Mouse (Mus musculus) brain, embryonic 14.5 days (tissue): ENCODE results near the gene Hspbap1.

ENCODE experiments used
- CTCF ChIP-seq: fragments of 200-500 bp; IDR thresholded peaks from 2 replicates; pipeline ENCODE4 v1.5.1; 2012; ENCODE audit warnings: inconsistent platforms, mild to moderate bottlenecking, moderate library complexity, borderline replicate concordance; ENCODE audit not compliant: insufficient read depth, insufficient read length; ENCODE audit errors: extremely low read depth
- POLR2A ChIP-seq: fragments of 200-500 bp; IDR thresholded peaks from 2 replicates; pipeline ENCODE4 v1.6.1; 2012; ENCODE audit warnings: mild to moderate bottlenecking, inconsistent platforms, borderline replicate concordance; ENCODE audit not compliant: poor library complexity, insufficient read depth, insufficient read length, severe bottlenecking; ENCODE audit errors: extremely low read depth

DNA sequence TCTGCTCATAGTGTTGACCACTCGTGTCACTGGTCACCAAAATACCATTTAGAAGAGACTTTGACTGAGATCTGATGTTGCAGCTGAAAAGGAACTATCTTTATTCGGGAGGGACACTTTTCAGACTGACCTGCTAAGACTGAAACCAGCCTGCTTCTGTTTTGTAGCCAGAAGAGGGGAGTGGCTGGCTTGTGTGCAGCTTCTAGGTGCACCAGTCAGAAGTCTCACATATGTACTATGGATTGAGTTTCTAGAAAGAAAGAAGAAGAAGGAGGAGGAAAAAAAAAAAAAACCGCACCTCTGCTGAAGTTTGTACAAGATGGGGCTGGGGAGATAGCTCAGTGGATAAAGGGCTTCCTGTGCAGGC, 13.0 kb downstream of the Hspbap1 start:
- no peak for TF ChIP-seq POLR2A
- TF ChIP-seq CTCF: no peak
